Mouse (Mus musculus): ENCODE data around the gene Sox18.

Gene Sox18

DNA sequence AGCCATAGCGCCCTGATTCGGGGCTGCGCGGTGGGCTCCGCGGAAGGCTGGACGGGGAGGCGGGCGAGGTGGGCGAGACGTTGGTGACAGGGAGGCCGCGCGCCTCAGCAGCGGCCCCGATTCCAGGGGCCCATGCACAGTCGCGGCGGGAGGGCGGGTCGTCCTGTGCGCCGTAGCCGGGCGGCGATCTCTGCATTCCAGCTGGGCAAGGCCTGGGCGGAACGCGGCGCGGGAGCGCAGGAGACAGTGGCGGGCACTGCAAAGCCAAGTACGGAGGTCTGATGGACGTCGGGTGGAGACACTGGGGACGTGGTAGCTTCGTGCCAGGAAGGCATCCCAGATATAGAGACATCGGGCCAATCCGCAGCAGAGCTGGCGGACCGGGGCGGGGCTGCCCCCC, at the start of gene Sox18:
Gene Sox18, minus strand, starts transcription at position 315 of the 400 bp plus-strand sequence.
- DNase-seq: peak in 1 of 2 experiments; percentile 30

DNA sequence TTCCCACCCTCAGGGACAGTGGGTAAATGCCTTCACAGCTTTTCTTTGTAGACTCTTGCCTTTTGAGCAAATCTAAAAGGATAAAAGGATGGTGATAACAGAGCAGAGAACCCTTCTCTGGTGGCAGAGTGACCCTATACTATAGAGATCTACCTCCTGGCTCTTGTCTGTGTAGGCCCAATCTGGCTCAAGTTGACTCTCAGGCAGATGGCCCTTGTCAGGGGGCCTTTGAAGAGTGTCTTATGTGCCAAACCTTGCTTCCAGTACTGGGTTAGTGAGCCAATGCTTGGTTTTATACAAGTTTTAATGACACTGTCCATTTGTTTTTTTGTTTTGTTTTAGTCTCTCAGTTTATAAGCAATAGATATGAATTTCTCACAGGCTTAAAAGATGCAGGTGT, 49.8 kb upstream of the Sox18 start:
- DNase-seq: peak; percentile 71 to 86

DNA sequence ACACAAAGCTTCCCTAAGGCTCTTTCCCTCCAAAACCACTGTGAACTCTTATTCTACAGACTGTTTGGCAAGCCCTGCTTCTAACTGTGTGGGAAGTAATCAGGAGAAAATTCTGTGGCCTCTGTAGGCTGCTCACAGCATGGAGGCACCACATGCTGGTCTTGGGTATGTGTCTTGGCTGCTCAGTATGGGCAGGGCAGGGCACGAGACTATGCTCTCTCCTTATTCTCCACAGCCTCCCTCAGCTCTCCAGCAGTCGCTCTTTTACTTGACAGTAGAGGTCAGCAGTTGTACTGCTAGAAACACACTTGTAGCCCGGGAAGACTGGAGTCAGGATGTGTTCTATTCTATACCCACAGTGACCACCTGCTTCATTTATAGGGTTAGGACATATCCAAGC, 48.6 kb upstream of the Sox18 start:
- peak; percentile 46 to 59 for DNase-seq

DNA sequence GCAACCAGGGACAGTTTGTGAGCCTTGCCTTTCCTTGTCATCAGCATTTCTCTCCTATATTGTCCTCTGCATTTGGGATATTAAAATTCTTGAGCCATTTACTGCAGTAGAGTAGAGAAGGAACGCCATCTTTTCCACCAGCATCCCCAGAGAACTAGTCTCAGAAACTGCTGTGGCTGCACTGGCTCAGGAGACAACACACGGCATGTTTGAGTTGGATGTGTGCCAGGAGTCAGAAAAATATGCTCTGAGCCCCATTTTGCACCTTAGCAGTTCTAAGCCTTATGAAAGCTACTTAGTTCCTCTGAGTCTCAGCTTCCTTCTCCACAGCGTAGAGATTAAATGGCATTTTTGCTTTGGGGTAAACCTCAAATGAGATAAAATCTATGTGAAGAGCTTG, 45.6 kb upstream of the Sox18 start:
- DNase-seq: peak; percentile 46 to 55

DNA sequence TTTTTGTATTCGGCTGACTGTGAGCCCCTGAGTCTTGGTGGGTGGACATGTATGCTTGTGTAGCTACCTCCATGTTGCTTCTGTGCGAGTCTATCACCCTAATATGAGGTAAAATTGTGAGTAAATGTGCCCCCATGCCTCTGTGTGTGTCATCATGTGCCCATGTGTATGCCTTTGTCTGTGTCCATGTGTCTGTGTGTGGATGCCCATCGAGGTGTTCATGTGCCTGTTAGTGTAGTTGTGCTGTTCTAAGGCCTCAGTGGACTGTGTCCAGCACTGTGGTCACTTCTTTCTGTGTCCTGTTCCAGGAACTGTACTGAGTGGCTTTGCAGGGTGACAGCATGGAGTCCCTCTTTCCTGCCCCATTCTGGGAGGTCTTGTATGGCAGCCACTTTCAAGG, 43.9 kb upstream of the Sox18 start:
- DNase-seq: peak; percentile 23 to 50

DNA sequence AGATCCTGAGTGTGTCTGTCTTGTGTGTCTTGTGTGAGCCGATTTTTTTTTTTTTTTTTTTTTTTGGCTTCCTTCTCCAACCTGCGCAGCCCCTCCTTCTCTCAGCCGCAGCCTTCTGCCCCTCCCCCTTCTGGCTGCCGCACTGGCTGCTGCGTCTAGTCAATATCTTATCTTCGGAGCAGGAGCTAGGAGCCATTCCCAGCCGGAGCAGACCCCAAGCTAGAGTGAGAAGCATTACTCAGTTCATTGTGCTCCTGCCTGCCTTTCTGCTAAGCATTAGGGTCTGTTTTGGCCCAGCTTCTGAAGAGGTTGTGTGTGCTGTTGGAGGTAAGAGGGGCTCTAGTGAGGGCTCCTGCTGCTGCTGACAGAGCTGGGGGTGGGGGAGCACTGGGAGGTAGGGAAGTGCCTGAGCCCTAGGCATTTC, 43.5 kb upstream of the Sox18 start, which contains the start of gene Oprl1:
Gene Oprl1, plus strand, starts transcription at position 114 of the 424 bp plus-strand sequence.
- DNase-seq: peak; percentile 83 to 85

DNA sequence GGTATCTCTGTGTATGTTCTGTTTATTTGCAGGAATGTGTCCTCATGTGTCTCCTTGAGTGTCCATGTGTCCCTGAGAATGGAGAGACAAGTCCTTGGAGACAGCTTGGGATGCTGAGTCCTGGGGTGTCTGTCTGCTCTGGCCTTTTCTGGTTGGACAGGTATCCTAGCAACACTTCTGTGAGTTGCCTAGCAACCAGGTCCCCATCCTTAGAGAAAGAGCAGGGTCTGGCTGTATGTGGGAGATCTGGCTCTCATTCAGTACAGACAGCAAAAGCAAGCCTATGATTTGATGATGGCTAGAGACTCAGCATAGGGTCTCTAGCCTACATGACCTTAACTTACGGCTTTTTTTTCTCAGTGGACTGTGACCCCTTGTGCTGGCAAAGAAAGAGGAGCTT, 42.3 kb upstream of the Sox18 start:
- peak; percentile 71 to 77 for DNase-seq

DNA sequence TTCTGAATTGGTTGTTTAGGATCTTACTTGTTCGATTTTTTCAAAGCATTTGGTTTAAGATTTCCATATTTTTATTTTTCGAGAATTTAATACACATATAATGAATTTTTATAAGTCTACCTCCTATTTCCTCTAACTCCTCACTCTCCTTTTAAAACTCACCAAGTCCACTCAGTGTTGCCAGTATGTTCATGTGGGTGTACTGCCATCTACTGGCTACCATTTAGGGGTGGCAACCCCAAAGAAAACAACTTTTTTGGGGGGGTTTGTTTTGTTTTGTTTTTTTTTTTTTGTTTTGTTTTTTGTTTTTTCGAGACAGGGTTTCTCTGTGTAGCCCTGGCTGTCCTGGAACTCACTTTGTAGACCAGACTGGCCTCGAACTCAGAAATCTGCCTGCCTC, 35.2 kb upstream of the Sox18 start:
- no peak for DNase-seq

DNA sequence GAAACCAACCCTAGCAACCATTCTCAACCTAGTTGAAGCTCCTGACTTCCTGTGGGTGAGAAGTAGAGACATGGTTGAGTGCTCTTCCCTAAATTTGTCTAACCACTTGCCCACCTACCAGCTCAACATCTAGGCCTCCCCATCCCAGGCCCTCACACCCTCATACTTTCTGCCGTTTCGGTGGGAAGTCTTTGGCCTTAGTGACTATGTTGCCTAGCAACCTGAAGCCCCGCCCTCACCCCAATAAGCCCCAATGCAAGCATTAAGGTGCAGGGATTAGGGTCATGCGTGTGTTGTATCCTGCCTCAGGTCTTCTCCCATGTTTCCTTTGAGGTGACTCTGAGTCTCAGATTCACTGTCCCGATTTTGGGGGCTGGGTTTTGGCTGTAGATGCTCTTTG, 26.8 kb upstream of the Sox18 start, which contains the start of gene Lkaaear1:
Gene Lkaaear1, minus strand, starts transcription at position 202 of the 400 bp plus-strand sequence.
- DNase-seq: no peak

DNA sequence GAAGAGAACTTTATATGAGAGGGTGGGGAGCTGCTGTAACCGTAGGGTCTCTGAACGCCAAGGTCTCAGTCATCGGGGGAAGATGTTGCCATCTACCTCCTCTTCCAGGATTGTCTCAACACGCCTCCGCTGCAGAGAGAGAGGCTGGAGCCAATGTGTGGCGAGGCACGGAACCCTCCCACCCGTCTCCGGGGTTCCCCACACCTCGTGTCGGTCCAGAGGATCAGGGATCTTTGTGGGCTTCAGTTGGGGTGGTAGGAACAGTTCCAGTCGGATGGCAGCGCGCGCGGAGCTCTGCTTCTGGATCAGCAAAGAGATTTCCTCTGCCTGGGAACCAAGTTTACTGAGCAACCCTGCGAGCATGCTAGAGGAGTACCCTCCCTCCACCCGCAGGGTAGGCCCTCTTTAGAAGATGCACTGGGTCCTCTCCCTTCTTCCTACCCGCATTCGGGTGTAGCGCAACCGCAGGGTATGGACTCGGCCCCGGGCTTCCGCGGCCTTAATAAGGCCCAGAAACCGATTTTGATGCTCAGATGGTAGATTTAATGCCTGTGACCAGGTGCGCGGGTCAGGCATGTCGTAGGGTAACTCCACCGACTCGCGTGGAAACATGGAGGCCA, 25.5 kb upstream of the Sox18 start:
- no peak for DNase-seq

DNA sequence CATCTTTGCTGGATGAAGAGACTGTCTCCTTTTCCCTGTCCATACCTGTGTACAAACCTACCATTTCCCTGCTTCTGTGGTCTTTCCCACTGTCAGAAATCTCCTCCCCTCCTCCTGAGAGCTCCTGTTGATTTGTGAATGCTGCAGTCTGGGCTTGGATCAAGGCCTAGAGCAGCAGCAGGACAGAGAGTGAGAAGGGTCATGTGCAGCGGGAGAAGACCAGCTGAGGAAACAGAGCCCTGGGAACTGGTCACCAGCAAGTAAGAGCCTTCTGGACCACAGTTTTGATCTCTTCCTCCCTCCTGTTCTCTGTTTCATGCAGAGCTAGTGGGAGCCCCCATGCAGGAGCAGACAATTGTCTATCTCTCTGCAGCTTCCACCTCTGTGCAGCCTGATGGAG, 24.3 kb upstream of the Sox18 start:
- no peak for DNase-seq

DNA sequence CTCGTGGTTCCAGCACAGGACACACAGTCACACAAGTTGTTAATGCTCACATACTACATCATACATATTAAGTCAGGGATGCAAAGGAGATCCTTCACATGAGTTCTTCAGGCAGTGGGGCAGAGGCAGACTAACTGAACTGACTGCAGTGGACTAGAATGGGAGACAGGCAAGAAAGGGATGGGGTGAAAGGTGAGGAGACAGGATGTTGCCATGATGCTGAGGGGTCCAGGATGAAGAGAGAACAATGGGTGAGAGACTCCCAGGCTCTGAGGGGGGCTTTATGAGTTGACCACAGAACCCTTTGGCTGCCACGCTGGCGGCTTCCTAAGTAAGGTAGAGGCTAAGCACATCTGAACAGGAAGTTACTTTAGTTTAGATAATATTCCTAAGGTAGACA, 23.1 kb upstream of the Sox18 start:
- no peak for DNase-seq

DNA sequence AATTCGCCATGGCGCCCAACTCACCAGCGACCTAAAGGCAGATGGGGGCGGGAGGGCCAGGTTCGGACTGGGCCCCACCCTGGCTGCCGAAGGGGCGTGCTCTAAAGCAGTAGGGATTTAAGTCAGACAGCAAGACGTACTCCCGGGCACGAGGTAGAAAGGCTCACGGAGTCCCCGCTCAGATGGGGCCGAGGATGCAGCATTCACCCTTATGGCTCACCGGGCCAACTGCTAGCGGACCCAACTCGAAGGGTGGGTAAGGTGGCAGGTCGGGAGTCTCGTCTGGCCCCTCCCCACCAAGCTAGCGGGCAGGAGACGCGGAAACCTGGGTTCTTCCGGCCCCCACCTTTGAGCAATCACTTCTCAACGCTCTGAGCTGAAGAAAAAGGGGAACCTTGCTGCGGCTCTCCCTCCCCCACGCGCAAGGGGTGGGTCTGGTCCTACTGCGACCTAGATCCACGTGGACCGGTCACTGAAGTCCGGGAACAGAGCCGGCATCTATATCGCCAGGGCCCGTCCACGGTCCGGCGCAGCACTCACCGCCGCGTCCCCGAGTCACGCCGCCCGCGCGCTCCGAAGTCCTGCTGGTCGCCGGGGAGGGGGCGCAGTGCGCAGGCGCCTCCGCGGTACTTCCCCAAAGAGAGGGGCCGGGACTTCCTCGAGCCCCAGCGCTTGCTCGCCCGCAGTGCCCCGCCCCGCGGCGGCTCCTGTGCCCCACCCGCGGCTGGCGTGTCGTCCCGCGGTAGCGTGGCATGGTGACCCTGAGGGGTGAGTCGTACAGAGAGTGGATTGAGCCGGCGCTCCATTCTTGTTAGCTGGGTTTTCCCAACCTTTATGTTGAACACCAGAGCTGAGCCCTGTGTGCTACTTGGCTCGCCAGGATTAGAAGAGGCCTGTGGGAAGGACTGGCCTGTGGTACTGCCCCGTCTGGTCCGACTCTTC, 22.2 kb upstream of the Sox18 start, which contains the start of gene Rgs19:
Gene Rgs19, minus strand, starts transcription at position 639 of the 942 bp plus-strand sequence.
- peak; percentile 74 to 84 for DNase-seq

DNA sequence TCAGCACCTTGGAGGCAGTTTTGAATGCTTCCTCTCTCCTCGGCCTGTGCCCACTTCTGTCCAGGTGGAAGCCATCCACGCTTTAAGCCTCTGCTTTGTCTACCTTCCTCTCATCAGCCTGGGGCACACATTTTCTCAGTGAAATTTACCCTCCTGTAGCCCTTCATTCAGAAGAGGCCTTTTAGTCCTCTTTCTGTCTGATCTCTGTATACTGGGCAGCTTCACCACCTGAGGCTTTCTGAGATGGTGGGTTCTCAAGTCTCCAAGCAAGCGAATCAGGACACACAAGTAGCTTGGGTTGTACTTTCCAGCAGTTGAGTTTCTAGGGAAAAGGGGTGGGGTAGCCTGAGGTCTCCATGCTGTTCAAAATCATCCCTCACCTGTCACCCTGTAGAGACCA, 20.9 kb upstream of the Sox18 start:
- no peak for DNase-seq

DNA sequence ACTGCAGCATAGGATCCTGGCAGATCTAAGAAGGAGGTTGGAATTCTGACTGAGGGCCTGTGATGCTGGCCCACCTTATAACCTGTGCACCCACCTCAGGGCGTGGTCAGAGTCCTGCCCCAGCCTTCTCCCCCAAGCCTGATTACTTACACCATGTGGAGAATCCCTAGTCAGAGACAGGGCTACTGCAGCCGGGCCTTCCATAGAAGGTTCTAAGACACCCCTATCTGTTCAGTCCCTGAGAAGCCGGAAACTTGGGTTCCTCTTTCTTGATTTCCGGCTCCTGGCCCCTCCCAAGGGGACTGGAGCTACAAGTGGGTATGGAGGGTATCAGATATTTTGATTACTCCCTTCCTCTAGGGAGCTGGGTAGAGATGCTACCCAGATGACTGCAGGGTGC, 20.1 kb upstream of the Sox18 start:
- DNase-seq: no peak

DNA sequence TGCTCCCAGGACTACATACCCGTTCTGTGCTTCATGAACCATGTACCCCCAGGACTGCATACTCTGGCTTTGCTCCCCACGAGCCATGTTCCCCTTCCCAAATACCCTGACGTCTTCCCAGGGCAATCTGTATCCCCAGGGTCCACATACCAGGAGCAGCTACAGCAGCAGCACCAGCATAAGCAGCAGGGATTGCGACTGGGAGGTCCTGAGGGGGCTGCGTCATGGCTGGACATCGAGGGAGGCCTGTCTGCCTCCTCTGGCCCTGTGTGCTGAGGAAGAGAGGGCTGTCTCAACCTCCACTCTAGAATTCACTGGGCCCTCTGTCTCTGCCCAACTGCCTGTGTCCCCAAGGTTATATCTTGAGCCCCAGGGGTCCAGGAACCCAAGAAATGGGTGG, 19.6 kb upstream of the Sox18 start:
- DNase-seq: no peak

DNA sequence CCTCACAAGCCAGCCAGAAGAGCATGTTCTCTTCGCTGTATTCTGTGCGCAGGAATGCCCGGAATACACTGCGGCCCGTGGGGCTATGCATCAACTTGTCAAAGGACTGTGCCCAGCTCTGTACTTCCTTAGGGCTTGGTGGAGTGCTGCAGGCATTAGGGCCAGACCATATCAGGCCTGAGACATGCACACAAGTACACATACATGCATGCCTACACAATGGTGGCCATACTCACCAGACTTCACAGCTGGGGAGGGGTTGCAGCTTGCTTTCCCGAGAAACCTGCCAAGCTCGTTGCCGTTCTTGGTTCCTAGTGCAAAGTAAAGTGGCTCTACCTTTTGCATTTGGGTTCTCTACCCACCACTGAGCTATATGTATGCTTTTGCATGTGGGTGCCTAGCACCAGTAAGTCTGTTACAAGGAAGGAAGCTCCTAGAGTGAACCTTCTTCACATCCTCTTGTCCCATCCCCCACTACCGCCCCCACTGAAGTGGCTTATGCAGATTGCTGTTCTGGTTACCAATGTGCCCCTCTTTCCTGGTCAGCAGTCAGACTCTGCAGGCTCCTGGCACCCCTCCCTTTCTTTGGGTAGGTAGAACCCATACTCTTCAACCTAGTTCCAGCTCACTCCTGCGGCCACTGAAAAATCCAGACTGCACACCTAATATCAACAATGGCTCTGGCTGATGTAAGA, 18.2 kb upstream of the Sox18 start:
- DNase-seq: peak in 1 of 2 experiments; percentile 40

DNA sequence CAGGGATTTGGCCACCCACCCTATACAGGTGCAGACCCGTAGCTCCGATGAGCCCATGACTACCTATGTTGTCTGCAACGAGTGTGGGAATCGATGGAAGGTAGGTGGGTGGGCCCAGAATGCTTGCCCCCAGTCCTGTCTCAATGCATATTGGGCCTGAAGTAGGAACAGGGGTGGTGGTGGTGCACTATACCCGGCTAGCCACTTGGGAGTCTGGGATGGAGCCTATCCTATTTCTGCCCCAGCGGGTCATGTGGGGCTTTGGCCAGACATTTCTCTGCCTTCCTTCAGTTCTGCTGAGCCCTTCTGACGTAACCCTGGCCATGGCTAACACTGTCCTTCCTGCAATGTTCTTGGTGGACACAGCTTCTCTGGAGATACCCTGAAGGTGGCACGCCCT, 16.1 kb upstream of the Sox18 start:
- DNase-seq: no peak

DNA sequence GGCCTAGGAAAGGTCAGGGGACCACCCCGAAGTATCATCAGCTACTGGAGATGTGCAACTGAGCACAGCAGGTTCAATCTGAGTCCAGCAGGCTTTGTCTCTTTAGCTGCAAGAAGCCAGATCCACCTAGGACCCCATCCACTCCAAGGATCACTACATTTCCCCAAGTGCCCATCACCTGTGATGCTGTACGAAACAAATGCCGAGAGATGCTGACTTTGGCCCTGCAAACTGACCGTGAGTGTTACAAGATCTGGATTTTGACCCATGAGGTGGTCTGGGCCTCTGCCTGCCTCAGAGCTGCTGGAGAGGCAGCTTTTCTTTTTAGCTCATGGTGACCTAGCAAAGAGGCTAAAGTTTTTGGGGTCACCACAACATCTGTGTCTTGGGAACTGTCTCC, 14.2 kb upstream of the Sox18 start:
- DNase-seq: no peak

DNA sequence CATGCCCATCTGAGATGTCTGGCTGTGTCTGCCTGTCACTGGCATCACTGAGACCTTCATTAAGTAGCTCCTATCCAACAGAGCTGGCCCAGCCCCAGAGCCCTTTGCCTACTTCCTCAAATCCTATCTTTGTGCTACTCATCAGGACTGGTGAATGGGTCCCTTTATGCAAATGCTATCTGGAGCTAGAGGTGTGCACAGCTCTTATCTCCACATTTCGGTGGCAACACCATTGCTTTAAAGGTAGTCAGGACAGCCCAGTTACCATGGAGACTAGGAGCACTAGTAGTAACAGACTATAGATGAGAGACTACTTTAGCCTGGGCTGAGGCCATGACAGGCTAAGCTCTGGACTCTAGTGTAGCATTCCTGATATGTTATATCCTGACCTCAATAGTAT, 13.3 kb upstream of the Sox18 start:
- no peak for DNase-seq

DNA sequence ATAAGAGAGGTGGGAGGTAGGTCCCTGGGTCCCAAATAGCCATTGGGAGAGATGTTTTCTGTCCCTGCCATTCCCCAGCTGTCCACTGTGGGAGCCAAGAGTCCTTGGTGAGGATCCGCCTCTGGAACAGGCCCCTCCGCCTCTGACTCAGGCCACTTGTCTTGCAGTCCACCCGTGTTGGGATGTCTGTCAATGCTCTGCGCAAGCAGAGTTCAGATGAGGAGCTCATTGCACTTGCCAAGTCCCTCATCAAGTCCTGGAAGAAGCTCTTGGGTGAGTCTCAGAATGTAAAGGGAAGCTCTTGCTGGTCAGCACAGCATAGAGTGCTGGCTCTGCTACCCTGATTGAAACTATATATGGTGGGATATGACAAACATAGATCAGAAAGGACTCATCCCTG, 11.9 kb upstream of the Sox18 start:
- DNase-seq: no peak

DNA sequence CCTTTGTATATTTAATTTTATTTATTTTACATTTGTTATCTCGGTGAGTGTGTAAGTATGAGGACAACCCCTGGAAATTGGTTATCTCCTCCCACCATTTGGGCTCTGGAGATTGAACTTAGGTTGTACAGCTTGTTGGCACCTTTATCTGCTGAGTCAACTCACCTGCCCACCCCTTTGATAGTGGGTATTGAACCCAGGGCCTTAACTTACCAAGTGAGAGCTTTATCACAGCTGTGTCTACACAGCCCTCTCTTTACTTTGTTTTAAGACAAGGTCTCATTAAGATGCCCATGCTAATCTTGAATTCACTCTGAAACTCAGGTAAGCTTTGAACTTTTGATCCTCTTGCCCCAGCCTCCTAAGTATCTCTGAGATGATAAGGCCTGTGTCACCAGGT, 10.5 kb upstream of the Sox18 start:
- DNase-seq: no peak

DNA sequence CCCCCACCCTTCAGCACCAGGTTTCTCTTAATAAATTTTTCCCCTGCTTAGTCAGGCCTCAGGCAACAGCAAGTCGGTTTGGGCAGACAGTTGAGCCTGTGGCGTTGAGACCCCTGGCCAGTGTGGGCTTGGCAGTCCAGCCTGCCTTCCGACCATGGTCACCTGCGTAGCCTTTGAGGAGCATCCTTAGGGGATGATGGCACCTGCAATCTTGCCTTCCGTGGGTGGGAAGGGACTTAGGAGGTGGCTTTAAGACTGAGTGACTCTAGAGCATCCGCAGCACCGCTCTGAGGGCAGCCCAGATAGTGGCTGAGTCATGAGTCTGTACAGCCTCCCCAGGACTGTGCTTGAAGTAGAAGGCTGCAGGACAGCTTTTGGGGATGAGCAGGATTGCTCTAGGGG, 9.3 kb upstream of the Sox18 start:
- DNase-seq: peak in 1 of 2 experiments; percentile 53
